Mouse (Mus musculus) midbrain, postnatal 0 days (tissue): ENCODE measurements around the gene Pom121l2. TPM values are rescaled to one million over a fixed set of nuclear protein-coding genes. Genes with fewer than 3 reads are reported as not detected.
A peak's percentile ranks its signal among the peaks of the same experiment; 100 is the strongest.

Source experiments
- ATAC-seq: fragments of 200-750 bp; cut with Nextera tagmentation; 2 replicates; pipeline ENCODE4 v1.8.0; 2017; ENCODE audit warnings: moderate number of reproducible peaks, mild to moderate bottlenecking, moderate TSS enrichment, moderate library complexity; ENCODE audit not compliant: low FRiP score
- DNase-seq: peaks from one replicate; pipeline ENCODE4 v3.0.0-alpha.2; 2015; ENCODE audit warnings: low spot score
- H3K27ac ChIP-seq: fragments of 300-500 bp; sonication (generic); 2 replicates; pipeline ENCODE4 v1.5.1; 2014; ENCODE audit warnings: low read depth, mild to moderate bottlenecking, low read length, mixed read lengths
- H3K27me3 ChIP-seq: fragments of 300-500 bp; sonication (generic); 2 replicates; pipeline ENCODE4 v1.6.1; 2014; ENCODE audit warnings: low read length, control low read depth, mixed read lengths; ENCODE audit not compliant: insufficient read depth
- H3K36me3 ChIP-seq: fragments of 300-500 bp; sonication (generic); 2 replicates; pipeline ENCODE4 v1.6.1; 2014; ENCODE audit warnings: low read length, control low read depth, mixed read lengths; ENCODE audit not compliant: insufficient read depth
- H3K4me1 ChIP-seq: fragments of 300-500 bp; sonication (generic); 2 replicates; pipeline ENCODE4 v1.6.1; 2014; ENCODE audit warnings: mild to moderate bottlenecking, control low read depth, antibody characterized with exemption, low read length, mixed read lengths; ENCODE audit not compliant: insufficient read depth
- H3K4me2 ChIP-seq: fragments of 300-500 bp; sonication (generic); 2 replicates; pipeline ENCODE4 v1.6.1; 2014; ENCODE audit warnings: low read depth, mild to moderate bottlenecking, low read length, mixed read lengths; ENCODE audit not compliant: poor library complexity, severe bottlenecking
- H3K4me3 ChIP-seq: fragments of 300-500 bp; sonication (generic); 2 replicates; pipeline ENCODE4 v1.5.1; 2014; ENCODE audit warnings: low read depth, mild to moderate bottlenecking, low read length, moderate library complexity
- H3K9ac ChIP-seq: fragments of 300-500 bp; sonication (generic); replicated peaks from 2 replicates; pipeline ENCODE4 v1.6.1; 2014; ENCODE audit warnings: mild to moderate bottlenecking, low read length, moderate library complexity, mixed read lengths; ENCODE audit not compliant: poor library complexity, severe bottlenecking
- H3K9me3 ChIP-seq: fragments of 300-500 bp; sonication (generic); 2 replicates; pipeline ENCODE4 v1.6.1; 2016; ENCODE audit warnings: low read length, control low read depth
- CTCF ChIP-seq: IDR thresholded peaks from 2 replicates; pipeline ENCODE4 v1.5.1; 2016; ENCODE audit warnings: antibody characterized with exemption, mild to moderate bottlenecking
- WGBS: fragments of 180-500 bp; shearing (Covaris S2); extraction: QIAGEN DNeasy Blood & Tissue Kit; methylation state at CpG from one replicate; pipeline ENCODE4 v1.1.7; 2014; 5-methylcytosine and 5-hydroxymethylcytosine counted together
- polyA plus RNA-seq: library from polyadenylated mRNA; unstranded; fragments of >200 nt; fragmentation: Nextera tagmentation; extraction: Ambion mirVana; gene quantifications from 2 replicates; pipeline ENCODE4 v1.2.1, GENCODE M21; 2015
- total RNA-seq: library from RNA; depleted of rRNA; stranded (reverse); fragments of >200 nt; gene quantifications from 2 replicates; pipeline ENCODE4 v1.2.3, GENCODE M21; 2014

The Pom121l2 gene
- total and polyA plus RNA-seq, 2 experiments from 2014 or later, result 0.05 TPM; not detected in 1

DNA sequence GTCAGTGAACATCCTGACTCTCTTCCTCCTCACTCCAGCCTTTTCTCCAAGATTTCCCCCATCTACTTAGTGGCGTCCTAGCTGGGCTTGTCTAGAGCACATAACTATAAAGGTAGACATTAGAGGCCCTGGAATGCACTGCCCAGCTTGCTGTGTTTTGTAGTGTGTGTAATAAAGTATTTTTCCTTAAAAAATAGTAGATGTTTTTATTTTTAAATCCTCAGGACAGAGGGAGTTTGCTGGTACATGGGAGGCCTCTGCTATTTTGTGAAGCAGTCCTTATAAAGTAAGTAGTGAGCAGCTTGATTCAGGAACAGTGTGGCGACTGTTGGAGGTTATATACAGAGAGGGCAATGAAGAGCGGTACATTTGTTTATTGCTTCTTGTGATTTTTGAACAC lies 27.7 kb downstream of the Pom121l2 start:
- Histone ChIP-seq H3K27me3 (peaks cover 86% of the 10 kb centered on the region), H3K27ac (no peak overlapping the region), H3K4me2 (no peak overlapping the region), H3K9me3 (no peaks in the 10 kb centered on the region), H3K4me3 (no peak overlapping the region), H3K36me3 (no peaks in the 10 kb centered on the region), H3K4me1 (peaks cover 6% of the 10 kb centered on the region), H3K9ac (no peak overlapping the region)
- ATAC-seq (no peak), DNase-seq (no peak)
- no peak for TF ChIP-seq CTCF
- WGBS, result 79% methylated on average over 3 of the region's 3 CpGs

DNA sequence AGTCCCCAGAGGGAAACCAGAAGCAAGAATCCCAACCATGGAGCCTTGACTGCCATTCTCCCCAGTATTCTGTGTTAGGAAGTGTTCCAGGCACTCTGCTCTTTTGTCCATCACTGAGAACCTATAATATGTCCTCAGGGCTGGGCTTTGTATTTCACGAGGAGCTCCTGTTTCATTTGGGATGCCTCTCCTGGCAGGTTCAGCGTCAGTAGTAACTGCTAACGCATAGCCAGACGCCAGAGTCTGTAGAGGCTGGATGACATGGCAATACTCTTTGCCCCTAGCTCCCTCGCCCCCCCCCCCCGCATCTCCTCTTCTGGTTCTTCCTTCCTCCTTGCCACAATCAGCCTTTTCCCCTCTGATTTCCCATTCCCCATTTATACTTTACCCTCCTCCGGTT lies 28.6 kb downstream of the Pom121l2 start, which contains the start of gene Prss16:
Gene Prss16, minus strand, starts transcription at position 101 of the 400 bp plus-strand sequence.
- H3K27ac ChIP-seq, result no peak within 1 kb of the TSS
- H3K9me3 ChIP-seq, result no peaks in the 10 kb centered on the region
- no peak for ATAC-seq
- H3K36me3 ChIP-seq, result no peaks in the 10 kb centered on the region
- WGBS, result 36% methylated on average over 7 of the region's 7 CpGs
- no peak within 1 kb of the TSS for H3K4me3 ChIP-seq
- no peak for TF ChIP-seq CTCF
- no peak within 1 kb of the TSS for H3K4me2 ChIP-seq
- H3K27me3 ChIP-seq, result peaks cover 82% of the 10 kb centered on the region
- no peak within 1 kb of the TSS for H3K9ac ChIP-seq
- no peak for DNase-seq
- peaks cover 6% of the 10 kb centered on the region for H3K4me1 ChIP-seq

DNA sequence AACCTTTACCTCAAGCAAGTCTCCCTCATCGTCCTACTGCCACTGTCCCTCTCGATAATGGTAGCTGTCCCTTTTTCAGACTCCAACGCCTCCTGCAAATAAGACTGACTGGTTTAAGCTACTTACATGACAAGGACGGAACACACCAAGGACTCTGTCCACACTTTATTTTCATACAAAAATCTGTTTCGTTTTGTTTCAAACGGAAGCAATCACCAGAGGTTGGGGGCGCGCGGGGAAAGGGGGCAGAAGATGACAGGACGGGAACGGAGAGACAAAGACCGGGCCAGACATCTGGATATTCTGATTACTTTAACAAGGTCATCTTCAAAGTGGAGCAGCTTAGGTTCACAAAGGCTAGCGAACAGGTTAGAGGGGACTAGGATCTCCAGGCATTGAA lies 32.7 kb downstream of the Pom121l2 start:
- Histone ChIP-seq H3K27ac (no peak overlapping the region), H3K4me2 (no peak overlapping the region), H3K4me3 (no peak overlapping the region), H3K4me1 (no peaks in the 10 kb centered on the region), H3K9me3 (no peaks in the 10 kb centered on the region), H3K36me3 (no peaks in the 10 kb centered on the region), H3K27me3 (peaks cover 76% of the 10 kb centered on the region), H3K9ac (no peak overlapping the region)
- no peak for DNase-seq
- 25% methylated on average over 13 of the region's 13 CpGs for WGBS
- no peak for ATAC-seq
- TF ChIP-seq CTCF, result no peak

DNA sequence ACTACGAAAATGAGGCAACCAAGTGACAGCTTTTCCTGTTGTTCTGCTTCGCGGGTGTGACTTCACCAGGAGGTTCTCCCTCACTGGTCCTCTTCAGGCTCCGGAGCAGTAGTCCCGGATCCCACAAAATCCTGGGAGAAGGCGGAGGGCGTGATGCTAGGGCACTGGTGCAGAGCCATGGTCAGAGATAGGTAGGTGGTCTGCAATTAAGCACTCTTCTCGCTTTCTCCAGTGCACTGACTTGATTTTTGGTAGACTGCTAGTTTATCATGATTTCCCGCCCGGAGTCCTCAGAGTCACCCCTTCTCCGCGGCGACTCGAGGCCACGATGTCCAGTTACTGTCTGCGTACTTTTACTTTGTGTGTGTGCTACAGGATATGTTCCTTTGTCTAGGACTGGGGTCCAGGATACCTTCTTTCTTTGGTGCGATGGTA lies 33.4 kb downstream of the Pom121l2 start:
- Histone ChIP-seq H3K4me3 (no peak overlapping the region), H3K27ac (no peak overlapping the region), H3K9me3 (no peaks in the 10 kb centered on the region), H3K4me2 (no peak overlapping the region), H3K36me3 (no peaks in the 10 kb centered on the region), H3K9ac (no peak overlapping the region), H3K4me1 (no peaks in the 10 kb centered on the region), H3K27me3 (peaks cover 76% of the 10 kb centered on the region)
- WGBS, result 21% methylated on average over 17 of the region's 17 CpGs
- no peak for DNase-seq
- TF ChIP-seq CTCF, result no peak
- no peak for ATAC-seq

DNA sequence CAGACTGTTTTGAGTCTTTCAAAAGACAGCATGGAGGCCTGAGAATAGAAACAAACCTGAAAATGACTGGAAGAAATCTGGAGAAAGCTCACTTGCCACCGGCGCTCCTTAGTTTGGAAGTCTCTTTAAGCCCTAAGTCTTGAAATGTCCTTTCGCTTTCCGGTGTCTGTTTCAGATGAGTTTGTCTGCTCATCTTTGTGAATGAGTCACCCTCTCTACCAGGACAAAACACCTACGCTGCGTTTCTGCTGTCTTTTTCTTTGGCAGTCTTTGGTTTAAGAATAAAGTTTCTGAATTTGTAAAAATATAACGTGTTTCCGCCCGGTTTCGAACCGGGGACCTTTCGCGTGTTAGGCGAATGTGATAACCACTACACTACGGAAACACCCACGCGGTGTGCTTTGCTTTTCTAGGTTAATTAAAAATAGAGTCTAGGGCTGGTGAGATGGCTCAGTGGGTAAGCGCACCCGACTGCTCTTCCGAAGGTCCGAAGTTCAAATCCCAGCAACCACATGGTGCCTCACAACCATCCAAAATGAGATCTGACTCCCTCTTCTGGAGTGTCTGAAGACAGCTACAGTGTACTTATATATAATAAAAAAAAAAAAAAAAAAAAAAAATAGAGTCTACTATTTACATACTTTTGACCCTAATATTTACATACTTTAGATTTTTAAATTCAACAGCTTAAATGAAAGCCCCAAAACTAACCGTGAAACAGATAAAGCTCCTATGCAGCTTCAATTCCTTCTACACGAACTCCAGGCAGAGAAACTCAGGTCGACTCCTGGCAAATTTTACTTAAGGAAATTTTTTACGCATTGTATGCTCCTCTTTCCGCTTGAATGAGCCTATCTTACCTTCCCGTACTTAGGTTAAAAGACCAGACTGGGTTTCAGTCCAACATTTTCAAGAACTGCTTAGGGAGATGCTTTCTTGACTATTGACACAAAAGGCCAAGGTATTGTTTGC lies 34.8 kb downstream of the Pom121l2 start:
- no peaks in the 10 kb centered on the region for H3K36me3 ChIP-seq
- H3K9ac ChIP-seq, result no peak overlapping the region
- no peak overlapping the region for H3K4me2 ChIP-seq
- ATAC-seq, result 0 out of 2 replicates have a peak, but pooled peaks have one; percentile 60
- no peak overlapping the region for H3K27ac ChIP-seq
- DNase-seq, result peak; percentile 74
- no peaks in the 10 kb centered on the region for H3K4me1 ChIP-seq
- WGBS, result 16% methylated on average over 27 of the region's 27 CpGs
- H3K27me3 ChIP-seq, result peaks cover 64% of the 10 kb centered on the region
- H3K4me3 ChIP-seq, result no peak overlapping the region
- no peak for TF ChIP-seq CTCF
- H3K9me3 ChIP-seq, result no peaks in the 10 kb centered on the region
